Mouse (Mus musculus) embryonic facial prominence, embryonic 15.5 days (tissue): ENCODE measurements around the gene Ift140. TPM values are rescaled to one million over a fixed set of nuclear protein-coding genes. Genes with fewer than 3 reads are reported as not detected.
A peak's percentile ranks its signal among the peaks of the same experiment; 100 is the strongest.

Source experiments
- ATAC-seq: fragments of 200-750 bp; cut with Nextera tagmentation; 2 replicates; pipeline ENCODE4 v1.8.0; 2017; ENCODE audit warnings: low read depth, moderate TSS enrichment; ENCODE audit not compliant: insufficient number of reproducible peaks, low FRiP score, low TSS enrichment
- H3K27ac ChIP-seq: fragments of 300-500 bp; sonication (generic); replicated peaks from 2 replicates; pipeline ENCODE4 v1.5.1; 2015; ENCODE audit warnings: mild to moderate bottlenecking, inconsistent platforms
- H3K27me3 ChIP-seq: fragments of 300-500 bp; sonication (generic); 2 replicates; pipeline ENCODE4 v1.6.1; 2015; ENCODE audit warnings: inconsistent platforms
- H3K36me3 ChIP-seq: fragments of 300-500 bp; sonication (generic); 2 replicates; pipeline ENCODE4 v1.6.1; 2015; ENCODE audit warnings: mild to moderate bottlenecking, inconsistent platforms
- H3K4me1 ChIP-seq: fragments of 300-500 bp; sonication (generic); 2 replicates; pipeline ENCODE4 v1.6.1; 2015; ENCODE audit warnings: inconsistent platforms
- H3K4me2 ChIP-seq: fragments of 300-500 bp; sonication (generic); replicated peaks from 2 replicates; pipeline ENCODE4 v1.6.1; 2015; ENCODE audit warnings: mild to moderate bottlenecking, inconsistent platforms
- H3K4me3 ChIP-seq: fragments of 300-500 bp; sonication (generic); replicated peaks from 2 replicates; pipeline ENCODE4 v1.5.1; 2015; ENCODE audit warnings: mild to moderate bottlenecking, inconsistent platforms
- H3K9ac ChIP-seq: fragments of 300-500 bp; sonication (generic); 2 replicates; pipeline ENCODE4 v1.6.1; 2015; ENCODE audit warnings: inconsistent platforms
- H3K9me3 ChIP-seq: fragments of 300-500 bp; sonication (generic); replicated peaks from 2 replicates; pipeline ENCODE4 v1.6.1; 2016; ENCODE audit warnings: inconsistent platforms
- WGBS: fragments of 180-500 bp; shearing (Covaris S2); methylation state at CpG from one replicate; pipeline ENCODE4 v1.1.7; 2015; 5-methylcytosine and 5-hydroxymethylcytosine counted together
- polyA plus RNA-seq: library from polyadenylated mRNA; unstranded; fragments of >200 nt; fragmentation: Nextera tagmentation; extraction: Ambion mirVana; gene quantifications from 2 replicates; pipeline ENCODE4 v1.2.1, GENCODE M21; 2015

Gene Ift140
- polyA plus RNA-seq, 1 experiment from 2014 or later = 19.8 TPM

- Histone ChIP-seq H3K36me3 (no peaks in the 10 kb centered on the region), H3K4me3 (peak overlapping the region; percentile 32), H3K27me3 (no peaks in the 10 kb centered on the region), H3K4me2 (peak overlapping the region; percentile 35), H3K4me1 (peaks cover 60% of the 10 kb centered on the region), H3K9ac (no peak overlapping the region), H3K27ac (peak overlapping the region; percentile 61), H3K9me3 (no peaks in the 10 kb centered on the region)
- WGBS = 42% methylated on average over 13 of the region's 13 CpGs
- ATAC-seq = no peak; the same call in 1 of the 2 replicates
These were observed 62.0 kb downstream of the Ift140 start for GRCm38 (mm10) chr17:25077771-25078372.

GRCm38 (mm10) chr17:25080210-25080609 lies 64.3 kb downstream of the Ift140 start:
- no peak for ATAC-seq
- Histone ChIP-seq H3K9me3 (no peaks in the 10 kb centered on the region), H3K4me2 (peak overlapping the region; percentile 35), H3K4me1 (peaks cover 83% of the 10 kb centered on the region), H3K27me3 (no peaks in the 10 kb centered on the region), H3K36me3 (no peaks in the 10 kb centered on the region), H3K9ac (no peak overlapping the region; the same call in 1 of the 2 replicates), H3K27ac (peak overlapping the region; percentile 97), H3K4me3 (peak overlapping the region; percentile 32)
- WGBS = 88% methylated on average over 13 of the region's 13 CpGs

- H3K27me3 ChIP-seq = no peaks in the 10 kb centered on the region
- peak overlapping the region; percentile 35 for H3K4me2 ChIP-seq
- H3K4me1 ChIP-seq = peaks cover 87% of the 10 kb centered on the region
- H3K4me3 ChIP-seq = peak overlapping the region; percentile 32
- ATAC-seq = no peak
- H3K9me3 ChIP-seq = no peaks in the 10 kb centered on the region
- peak overlapping the region; percentile 97 for H3K27ac ChIP-seq
- H3K9ac ChIP-seq = no peak overlapping the region
- no peaks in the 10 kb centered on the region for H3K36me3 ChIP-seq
- WGBS = 41% methylated on average over 11 of the region's 11 CpGs
These were observed 65.1 kb downstream of the Ift140 start for GRCm38 (mm10) chr17:25080960-25081381.

- H3K27me3 ChIP-seq = no peaks in the 10 kb centered on the region
- ATAC-seq = peak; percentile 62
- peaks cover 82% of the 10 kb centered on the region for H3K4me1 ChIP-seq
- no peak overlapping the region for H3K4me3 ChIP-seq
- WGBS = 32% methylated on average over 14 of the region's 14 CpGs
- no peak overlapping the region for H3K9ac ChIP-seq
- H3K4me2 ChIP-seq = peak overlapping the region; percentile 21
- peak overlapping the region; percentile 97 for H3K27ac ChIP-seq
- H3K9me3 ChIP-seq = no peaks in the 10 kb centered on the region
- 0 out of 2 replicates have a peak, but pooled peaks cover 4% of the 10 kb centered on the region for H3K36me3 ChIP-seq
These were observed 66.4 kb downstream of the Ift140 start for GRCm38 (mm10) chr17:25082081-25082847.

- Histone ChIP-seq H3K36me3 (0 out of 2 replicates have a peak, but pooled peaks cover 4% of the 10 kb centered on the region), H3K4me3 (no peak overlapping the region), H3K9me3 (no peaks in the 10 kb centered on the region), H3K27me3 (no peaks in the 10 kb centered on the region), H3K4me2 (peak overlapping the region; percentile 21), H3K9ac (no peak overlapping the region), H3K4me1 (peaks cover 76% of the 10 kb centered on the region), H3K27ac (peak overlapping the region; percentile 97)
- ATAC-seq = no peak
- 25% methylated on average over 3 of the region's 3 CpGs for WGBS
These were observed 67.0 kb downstream of the Ift140 start for GRCm38 (mm10) chr17:25082887-25083286.

- no peak within 1 kb of the TSS for H3K4me3 ChIP-seq
- H3K27me3 ChIP-seq = no peaks in the 10 kb centered on the region
- WGBS = 21% methylated on average over 7 of the region's 7 CpGs
- ATAC-seq = peak; percentile 91
- H3K27ac ChIP-seq = peak within 1 kb of the TSS; percentile 97
- H3K4me2 ChIP-seq = peak within 1 kb of the TSS; percentile 21
- H3K4me1 ChIP-seq = peaks cover 70% of the 10 kb centered on the region
- no peaks in the 10 kb centered on the region for H3K9me3 ChIP-seq
- H3K36me3 ChIP-seq = peaks cover 10% of the 10 kb centered on the region; the same call in 1 of the 2 replicates
- H3K9ac ChIP-seq = 0 out of 2 replicates have a peak within 1 kb of the TSS, but pooled peaks have one; percentile 2
These were observed 67.6 kb downstream of the Ift140 start, which contains the start of gene Tmem204 for GRCm38 (mm10) chr17:25083444-25083931. TSS of gene Tmem204 (minus strand) at chr17:25083591.

GRCm38 (mm10) chr17:25084835-25085385 lies 69.0 kb downstream of the Ift140 start:
- Histone ChIP-seq H3K27me3 (no peaks in the 10 kb centered on the region), H3K4me2 (no peak overlapping the region), H3K9ac (no peak overlapping the region), H3K36me3 (peaks cover 18% of the 10 kb centered on the region; the same call in 1 of the 2 replicates), H3K4me1 (peaks cover 56% of the 10 kb centered on the region), H3K9me3 (no peaks in the 10 kb centered on the region), H3K27ac (peak overlapping the region; percentile 97), H3K4me3 (no peak overlapping the region)
- no peak for ATAC-seq
- 71% methylated on average over 13 of the region's 13 CpGs for WGBS

GRCm38 (mm10) chr17:25086724-25087123 lies 70.8 kb downstream of the Ift140 start:
- Histone ChIP-seq H3K27ac (no peak overlapping the region), H3K9me3 (no peaks in the 10 kb centered on the region), H3K4me2 (no peak overlapping the region), H3K9ac (no peak overlapping the region), H3K4me3 (no peak overlapping the region), H3K4me1 (peaks cover 38% of the 10 kb centered on the region), H3K36me3 (peaks cover 27% of the 10 kb centered on the region), H3K27me3 (no peaks in the 10 kb centered on the region)
- WGBS = 87% methylated on average over 7 of the region's 7 CpGs
- no peak for ATAC-seq

GRCm38 (mm10) chr17:25089158-25089557 lies 73.3 kb downstream of the Ift140 start:
- Histone ChIP-seq H3K4me2 (no peak overlapping the region), H3K27me3 (no peaks in the 10 kb centered on the region), H3K4me1 (peaks cover 15% of the 10 kb centered on the region), H3K9ac (no peak overlapping the region), H3K9me3 (no peaks in the 10 kb centered on the region), H3K4me3 (no peak overlapping the region), H3K27ac (no peak overlapping the region), H3K36me3 (peaks cover 42% of the 10 kb centered on the region)
- ATAC-seq = no peak
- 89% methylated on average over 10 of the region's 10 CpGs for WGBS

- H3K4me1 ChIP-seq = peaks cover 2% of the 10 kb centered on the region; the same call in 1 of the 2 replicates
- H3K4me2 ChIP-seq = no peak overlapping the region
- no peak overlapping the region for H3K27ac ChIP-seq
- ATAC-seq = no peak
- peaks cover 48% of the 10 kb centered on the region for H3K36me3 ChIP-seq
- 88% methylated on average over 10 of the region's 10 CpGs for WGBS
- no peaks in the 10 kb centered on the region for H3K9me3 ChIP-seq
- H3K9ac ChIP-seq = no peak overlapping the region
- no peaks in the 10 kb centered on the region for H3K27me3 ChIP-seq
- H3K4me3 ChIP-seq = no peak overlapping the region
These were observed 74.6 kb downstream of the Ift140 start for GRCm38 (mm10) chr17:25090450-25090849.

- no peaks in the 10 kb centered on the region for H3K27me3 ChIP-seq
- WGBS = 87% methylated on average over 2 of the region's 2 CpGs
- no peak overlapping the region for H3K4me3 ChIP-seq
- H3K9ac ChIP-seq = no peak overlapping the region
- peaks cover 55% of the 10 kb centered on the region for H3K36me3 ChIP-seq
- ATAC-seq = no peak
- no peak overlapping the region for H3K27ac ChIP-seq
- no peaks in the 10 kb centered on the region for H3K4me1 ChIP-seq
- H3K9me3 ChIP-seq = no peaks in the 10 kb centered on the region
- no peak overlapping the region for H3K4me2 ChIP-seq
These were observed 80.3 kb downstream of the Ift140 start for GRCm38 (mm10) chr17:25096221-25096620.
